Mouse (Mus musculus) olfactory bulb, adult 2 months (tissue): ENCODE measurements around the gene Mrpl52.

Experiments used
- CTCF ChIP-seq: fragments of 200-500 bp; IDR thresholded peaks from 2 replicates; pipeline ENCODE4 v1.5.1; 2012; ENCODE audit warnings: low read depth, mild to moderate bottlenecking, low read length, moderate library complexity; ENCODE audit not compliant: insufficient read depth
- POLR2A ChIP-seq: fragments of 200-500 bp; IDR thresholded peaks from 2 replicates; pipeline ENCODE4 v1.6.1; 2012; ENCODE audit warnings: mild to moderate bottlenecking, low read depth, low read length, moderate library complexity; ENCODE audit not compliant: insufficient read depth

GRCm38 (mm10) chr14:54394309-54394708 is 32.4 kb upstream of the Mrpl52 start:
- TF ChIP-seq CTCF = no peak
- TF ChIP-seq POLR2A = no peak
